Mouse (Mus musculus): ENCODE data around the gene Wdfy1. TPM values are rescaled to one million over a fixed set of nuclear protein-coding genes. Genes with fewer than 3 reads are reported as not detected.

Gene Wdfy1
- polyA plus RNA-seq, 1 experiment from 2014 or later: 33.1 TPM

- no peaks in the 10 kb centered on the region for H3K36me3 ChIP-seq
- H3K4me1 ChIP-seq (replicated peaks): 0 out of 2 replicates have a peak, but pooled peaks cover 12% of the 10 kb centered on the region
- WGBS: 35% methylated on average over 2 of the region's 2 CpGs
- H3K4me2 ChIP-seq (replicated peaks): no peak overlapping the region
- H3K27ac ChIP-seq: no peak overlapping the region
- H3K4me3 ChIP-seq (replicated peaks): no peak overlapping the region
- H3K27me3 ChIP-seq (replicated peaks): no peaks in the 10 kb centered on the region
- H3K9ac ChIP-seq: no peak overlapping the region
- H3K9me3 ChIP-seq: no peaks in the 10 kb centered on the region
- no peak for ATAC-seq
These were observed 16.9 kb downstream of the Wdfy1 start for GRCm38 (mm10) chr1:79759006-79759405.

- Histone ChIP-seq H3K9me3 (no peaks in the 10 kb centered on the region), H3K4me1 (replicated peaks) (0 out of 2 replicates have a peak, but pooled peaks cover 12% of the 10 kb centered on the region), H3K27ac (no peak overlapping the region), H3K27me3 (replicated peaks) (no peaks in the 10 kb centered on the region), H3K36me3 (no peaks in the 10 kb centered on the region), H3K9ac (no peak overlapping the region), H3K4me2 (replicated peaks) (no peak overlapping the region), H3K4me3 (replicated peaks) (no peak overlapping the region)
- ATAC-seq: no peak
- 78% methylated on average over 4 of the region's 4 CpGs for WGBS
These were observed 18.3 kb downstream of the Wdfy1 start for GRCm38 (mm10) chr1:79757597-79757996.

- Histone ChIP-seq H3K9ac (no peak overlapping the region), H3K9me3 (no peaks in the 10 kb centered on the region), H3K4me1 (replicated peaks) (0 out of 2 replicates have a peak, but pooled peaks cover 10% of the 10 kb centered on the region), H3K4me3 (replicated peaks) (no peak overlapping the region), H3K27ac (no peak overlapping the region), H3K4me2 (replicated peaks) (no peak overlapping the region), H3K27me3 (replicated peaks) (no peaks in the 10 kb centered on the region), H3K36me3 (no peaks in the 10 kb centered on the region)
- 51% methylated on average over 7 of the region's 7 CpGs for WGBS
- ATAC-seq: no peak
These were observed 18.8 kb downstream of the Wdfy1 start for GRCm38 (mm10) chr1:79757161-79757560.

- 86% methylated on average over 5 of the region's 5 CpGs for WGBS
- Histone ChIP-seq H3K4me2 (replicated peaks) (no peak overlapping the region), H3K9me3 (no peaks in the 10 kb centered on the region), H3K27me3 (replicated peaks) (no peaks in the 10 kb centered on the region), H3K9ac (no peak overlapping the region), H3K27ac (no peak overlapping the region), H3K4me1 (replicated peaks) (0 out of 2 replicates have a peak, but pooled peaks cover 8% of the 10 kb centered on the region), H3K4me3 (replicated peaks) (no peak overlapping the region), H3K36me3 (no peaks in the 10 kb centered on the region)
- ATAC-seq: no peak
These were observed 19.5 kb downstream of the Wdfy1 start for GRCm38 (mm10) chr1:79756417-79756816.

GRCm38 (mm10) chr1:79755376-79755775, 20.6 kb downstream of the Wdfy1 start:
- H3K4me2 ChIP-seq (replicated peaks): no peak overlapping the region
- no peaks in the 10 kb centered on the region for H3K9me3 ChIP-seq
- no peak overlapping the region for H3K9ac ChIP-seq
- no peaks in the 10 kb centered on the region for H3K36me3 ChIP-seq
- 0 out of 2 replicates have a peak, but pooled peaks cover 2% of the 10 kb centered on the region for H3K4me1 ChIP-seq (replicated peaks)
- WGBS: 28% methylated on average over 2 of the region's 2 CpGs
- no peak for ATAC-seq
- H3K27me3 ChIP-seq (replicated peaks): no peaks in the 10 kb centered on the region
- H3K4me3 ChIP-seq (replicated peaks): no peak overlapping the region
- H3K27ac ChIP-seq: no peak overlapping the region

- Histone ChIP-seq H3K27me3 (replicated peaks) (no peaks in the 10 kb centered on the region), H3K27ac (no peak overlapping the region), H3K4me2 (replicated peaks) (no peak overlapping the region), H3K36me3 (no peaks in the 10 kb centered on the region), H3K4me1 (replicated peaks) (0 out of 2 replicates have a peak, but pooled peaks cover 2% of the 10 kb centered on the region), H3K4me3 (replicated peaks) (no peak overlapping the region), H3K9ac (no peak overlapping the region), H3K9me3 (no peaks in the 10 kb centered on the region)
- WGBS: 84% methylated on average over 3 of the region's 3 CpGs
- no peak for ATAC-seq
These were observed 21.0 kb downstream of the Wdfy1 start for GRCm38 (mm10) chr1:79754936-79755335.

- Histone ChIP-seq H3K4me1 (replicated peaks) (0 out of 2 replicates have a peak, but pooled peaks cover 2% of the 10 kb centered on the region), H3K36me3 (no peaks in the 10 kb centered on the region), H3K4me2 (replicated peaks) (no peak overlapping the region), H3K27ac (no peak overlapping the region), H3K9ac (no peak overlapping the region), H3K9me3 (no peaks in the 10 kb centered on the region), H3K27me3 (replicated peaks) (no peaks in the 10 kb centered on the region), H3K4me3 (replicated peaks) (no peak overlapping the region)
- WGBS: 88% methylated on average over 3 of the region's 3 CpGs
- ATAC-seq: no peak
These were observed 22.5 kb downstream of the Wdfy1 start for GRCm38 (mm10) chr1:79753456-79753855.

GRCm38 (mm10) chr1:79752714-79753340, 23.1 kb downstream of the Wdfy1 start:
- Histone ChIP-seq H3K4me2 (replicated peaks) (no peak overlapping the region), H3K4me1 (replicated peaks) (0 out of 2 replicates have a peak, but pooled peaks cover 2% of the 10 kb centered on the region), H3K27ac (no peak overlapping the region), H3K9me3 (no peaks in the 10 kb centered on the region), H3K36me3 (no peaks in the 10 kb centered on the region), H3K27me3 (replicated peaks) (no peaks in the 10 kb centered on the region), H3K9ac (no peak overlapping the region), H3K4me3 (replicated peaks) (no peak overlapping the region)
- WGBS: 76% methylated on average over 4 of the region's 4 CpGs
- ATAC-seq: no peak

GRCm38 (mm10) chr1:79752015-79752695, 23.8 kb downstream of the Wdfy1 start:
- 61% methylated on average over 7 of the region's 7 CpGs for WGBS
- no peak overlapping the region for H3K27ac ChIP-seq

GRCm38 (mm10) chr1:79751186-79751585, 24.8 kb downstream of the Wdfy1 start:
- no peak overlapping the region for H3K4me2 ChIP-seq (replicated peaks)
- H3K27ac ChIP-seq: no peak overlapping the region
- H3K4me3 ChIP-seq (replicated peaks): no peak overlapping the region
- ATAC-seq: 0 out of 2 replicates have a peak, but pooled peaks have one; percentile 31
- 72% methylated on average over 5 of the region's 5 CpGs for WGBS
- H3K9ac ChIP-seq: no peak overlapping the region
- no peaks in the 10 kb centered on the region for H3K9me3 ChIP-seq
- no peaks in the 10 kb centered on the region for H3K4me1 ChIP-seq (replicated peaks)
- no peaks in the 10 kb centered on the region for H3K27me3 ChIP-seq (replicated peaks)
- H3K36me3 ChIP-seq: no peaks in the 10 kb centered on the region

More at GRCm38 (mm10) chr1:79752015-79752695, 23.8 kb downstream of the Wdfy1 start:
- H3K36me3 ChIP-seq: no peaks in the 10 kb centered on the region
- 0 out of 2 replicates have a peak, but pooled peaks cover 2% of the 10 kb centered on the region for H3K4me1 ChIP-seq (replicated peaks)
- no peak overlapping the region for H3K4me2 ChIP-seq (replicated peaks)
- H3K9ac ChIP-seq: no peak overlapping the region
- no peak for ATAC-seq
- no peak overlapping the region for H3K4me3 ChIP-seq (replicated peaks)
- no peaks in the 10 kb centered on the region for H3K27me3 ChIP-seq (replicated peaks)
- no peaks in the 10 kb centered on the region for H3K9me3 ChIP-seq

- Histone ChIP-seq H3K27me3 (replicated peaks) (no peaks in the 10 kb centered on the region), H3K9me3 (no peaks in the 10 kb centered on the region), H3K36me3 (no peaks in the 10 kb centered on the region), H3K4me1 (replicated peaks) (no peaks in the 10 kb centered on the region), H3K4me2 (replicated peaks) (no peak overlapping the region), H3K4me3 (replicated peaks) (no peak overlapping the region), H3K9ac (no peak overlapping the region), H3K27ac (no peak overlapping the region)
- WGBS: 72% methylated on average over 4 of the region's 4 CpGs
- ATAC-seq: no peak
These were observed 29.9 kb downstream of the Wdfy1 start for GRCm38 (mm10) chr1:79746056-79746455.

- WGBS: 88% methylated on average over 1 of the region's 1 CpGs
- Histone ChIP-seq H3K36me3 (no peaks in the 10 kb centered on the region), H3K27me3 (replicated peaks) (no peaks in the 10 kb centered on the region), H3K4me3 (replicated peaks) (no peak overlapping the region), H3K27ac (no peak overlapping the region), H3K9ac (no peak overlapping the region), H3K9me3 (no peaks in the 10 kb centered on the region), H3K4me1 (replicated peaks) (no peaks in the 10 kb centered on the region), H3K4me2 (replicated peaks) (no peak overlapping the region)
- ATAC-seq: no peak
These were observed 32.6 kb downstream of the Wdfy1 start for GRCm38 (mm10) chr1:79743385-79743784.
